Mouse (Mus musculus): ENCODE results near the gene Ube4a.

- TF ChIP-seq CTCF (conservative IDR thresholded peaks at IDR 0.05; ENCODE audit: low read length) (no peak), POU5F1 (IDR thresholded peaks at IDR 0.05; ENCODE audit: borderline replicate concordance, low read length) (no peak), NANOG (IDR thresholded peaks at IDR 0.05; ENCODE audit: borderline replicate concordance, low read length) (no peak)
These were observed 91.2 kb downstream of the Ube4a start for GRCm38 (mm10) chr9:44874198-44874597.

All from E14TG2a.4 (cell line).